Mouse (Mus musculus): ENCODE measurements at regions not wholly inside any gene's neighbourhood (a gene's known extent, or its start where the extent isn't known, plus 50 kb on each side); places are given as distances from the start of the nearest gene placed in this dataset.

DNA sequence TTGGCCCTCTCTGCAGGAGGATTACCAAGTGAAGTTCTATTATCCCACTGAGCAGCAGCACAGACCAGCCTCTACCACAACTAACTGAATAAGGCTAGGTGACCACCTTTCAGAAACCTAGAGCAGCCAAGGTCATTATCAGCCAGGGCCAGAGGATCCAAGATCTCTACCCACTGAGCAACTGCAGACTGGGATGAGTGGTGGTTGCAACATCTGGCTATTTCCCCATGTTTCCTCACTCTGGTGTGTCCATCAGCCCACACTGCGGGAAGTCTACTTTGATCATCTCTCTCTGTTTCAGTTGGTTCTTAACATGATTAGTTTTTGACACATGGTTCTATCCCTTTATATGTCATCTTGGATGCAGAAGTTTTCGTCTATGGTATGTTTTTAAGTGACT lies 157.2 kb downstream of the Cog6 start:
- DNase-seq: no peak

DNA sequence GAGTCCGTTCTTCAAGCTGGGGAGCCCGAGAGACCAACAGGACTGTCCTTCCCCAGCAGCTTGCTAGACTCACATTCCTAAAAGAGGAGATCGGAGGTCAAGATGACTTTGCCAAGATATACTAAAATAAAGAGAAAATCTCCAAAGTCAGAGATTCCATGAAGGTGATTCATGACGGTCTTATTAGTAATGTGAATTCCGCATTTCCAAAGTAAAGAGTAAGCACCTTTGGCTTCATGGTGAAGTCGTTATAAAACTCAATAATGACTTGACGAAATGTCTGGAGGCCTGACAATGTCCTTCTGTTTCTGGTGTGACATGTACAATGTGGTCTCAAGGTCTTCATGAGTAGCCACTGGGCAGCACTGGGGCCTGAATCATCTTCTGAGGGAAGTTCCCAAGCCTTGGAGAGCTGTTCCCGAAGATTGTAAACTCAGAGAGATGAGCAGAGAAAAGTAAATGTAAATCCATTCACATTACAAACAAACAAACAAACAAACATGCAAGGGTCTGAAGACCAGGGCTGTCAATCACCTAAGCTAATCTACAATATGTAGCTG lies 157.7 kb downstream of the Cog6 start:
- DNase-seq: no peak

DNA sequence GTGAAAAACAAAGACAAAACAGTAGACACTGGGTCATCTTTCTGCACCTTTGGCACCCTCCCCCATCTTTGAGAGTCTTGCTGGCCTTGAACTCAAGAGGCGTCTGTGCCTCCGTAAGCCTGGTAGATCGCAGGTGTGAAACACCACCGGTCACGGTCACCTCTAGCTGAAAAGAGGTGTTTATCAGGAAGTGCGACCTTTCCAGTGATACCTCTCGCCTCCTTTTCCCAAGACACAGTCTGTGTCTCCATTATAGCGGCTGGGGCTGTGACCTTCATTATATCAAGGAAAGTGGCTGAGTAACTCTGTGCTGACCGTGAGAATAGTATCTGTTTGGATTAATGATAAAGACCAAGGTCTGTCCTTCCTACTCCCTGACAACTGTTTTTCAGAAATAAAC lies 158.8 kb downstream of the Cog6 start:
- DNase-seq: no peak

GRCm38 (mm10) chr3:52857076-52857475 lies 160.0 kb downstream of the Cog6 start:
- no peak for DNase-seq

DNA sequence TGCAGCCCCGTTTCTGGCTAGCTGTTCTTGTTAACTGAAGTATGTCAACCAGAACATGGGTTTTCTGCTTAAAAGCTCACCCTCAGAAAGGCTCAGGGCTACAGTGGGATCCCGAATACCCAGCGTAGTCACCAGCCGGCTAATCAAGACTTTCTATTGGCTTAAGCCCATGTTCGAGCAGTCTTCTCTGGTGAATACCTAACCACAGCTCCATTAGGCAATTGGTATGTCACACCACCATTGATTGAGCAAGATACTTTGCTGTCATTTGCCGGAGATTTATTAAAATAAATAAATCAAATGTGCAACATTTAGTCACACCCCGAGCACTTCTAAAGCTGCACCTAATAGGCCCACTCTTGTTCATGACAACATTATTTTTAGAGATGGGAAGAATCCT lies 162.5 kb downstream of the Cog6 start:
- no peak for DNase-seq

- DNase-seq: no peak
These were observed 163.9 kb downstream of the Cog6 start for GRCm38 (mm10) chr3:52853126-52853525.

GRCm38 (mm10) chr3:52845166-52845565 lies 171.9 kb downstream of the Cog6 start:
- DNase-seq: no peak

DNA sequence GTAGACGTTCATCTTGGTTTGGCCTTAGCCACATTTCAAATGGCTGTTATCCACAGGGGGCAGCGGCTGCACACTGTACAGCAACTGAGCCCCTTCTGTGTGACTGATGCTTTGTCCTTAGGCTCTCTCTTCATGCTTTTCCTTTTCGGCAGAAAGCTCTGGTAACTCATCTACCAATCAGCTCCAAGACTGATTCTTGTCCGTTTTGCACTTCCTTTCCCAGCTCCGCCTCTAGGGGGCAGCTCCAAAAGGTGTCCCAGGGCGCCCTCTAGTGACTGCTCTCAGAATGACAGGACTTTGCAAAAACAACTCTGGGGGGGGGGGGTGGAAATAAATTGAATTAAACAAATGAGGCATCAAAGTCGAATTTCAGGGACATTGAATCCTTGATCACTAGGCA lies 173.0 kb downstream of the Cog6 start:
- peak; percentile 68 for DNase-seq

DNA sequence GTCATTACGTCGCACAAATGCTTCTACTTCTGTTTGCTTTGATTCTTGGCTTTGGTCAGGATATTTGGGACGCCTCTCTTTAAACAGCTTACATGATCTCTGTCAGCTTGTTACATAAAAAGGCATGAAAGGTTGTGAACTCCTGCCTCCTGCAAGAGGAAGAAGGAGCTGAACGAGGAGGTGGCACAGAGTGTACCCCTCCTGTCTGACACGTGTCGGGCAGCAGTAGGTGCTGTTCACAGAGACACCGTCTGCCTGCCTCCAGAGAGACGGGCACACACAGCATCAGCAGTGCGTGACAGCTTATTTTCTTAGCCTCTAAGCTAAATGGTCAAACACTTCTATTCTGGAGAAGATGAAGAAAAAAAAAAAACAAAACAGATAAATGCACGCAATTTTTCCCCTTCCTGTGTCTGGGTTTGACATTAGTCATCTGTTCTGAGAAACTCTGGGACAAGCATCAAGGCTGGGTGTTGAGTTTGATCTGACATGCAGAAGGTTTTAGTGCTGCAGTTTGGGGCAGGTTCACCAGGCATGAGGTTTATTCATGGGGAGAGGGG lies 174.1 kb downstream of the Cog6 start:
- DNase-seq: no peak

GRCm38 (mm10) chr3:52840160-52840953 lies 176.7 kb downstream of the Cog6 start:
- no peak for DNase-seq

DNA sequence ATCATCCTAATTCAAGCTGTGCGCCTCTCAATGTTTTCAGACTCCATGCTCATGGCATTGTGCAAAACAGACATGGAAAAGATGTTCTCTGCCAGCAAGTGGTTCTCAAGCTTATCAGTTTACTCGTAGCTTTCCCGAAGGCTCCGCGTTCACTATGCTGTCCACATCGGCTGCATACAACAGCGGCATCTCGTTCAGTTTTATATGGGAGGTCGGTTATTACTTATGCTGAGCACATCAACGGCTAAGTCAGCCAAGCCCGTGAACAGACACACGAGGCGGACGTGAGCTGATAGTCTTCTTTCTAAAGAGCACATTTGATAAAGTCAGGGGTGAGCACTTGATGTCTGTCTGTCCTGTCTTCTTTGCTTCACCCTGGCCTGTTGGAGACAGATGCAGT lies 179.0 kb downstream of the Cog6 start:
- DNase-seq: no peak

GRCm38 (mm10) chr3:52837527-52837926 lies 179.5 kb downstream of the Cog6 start:
- DNase-seq: no peak

GRCm38 (mm10) chr3:52836780-52837179 lies 180.3 kb downstream of the Cog6 start:
- DNase-seq: no peak

DNA sequence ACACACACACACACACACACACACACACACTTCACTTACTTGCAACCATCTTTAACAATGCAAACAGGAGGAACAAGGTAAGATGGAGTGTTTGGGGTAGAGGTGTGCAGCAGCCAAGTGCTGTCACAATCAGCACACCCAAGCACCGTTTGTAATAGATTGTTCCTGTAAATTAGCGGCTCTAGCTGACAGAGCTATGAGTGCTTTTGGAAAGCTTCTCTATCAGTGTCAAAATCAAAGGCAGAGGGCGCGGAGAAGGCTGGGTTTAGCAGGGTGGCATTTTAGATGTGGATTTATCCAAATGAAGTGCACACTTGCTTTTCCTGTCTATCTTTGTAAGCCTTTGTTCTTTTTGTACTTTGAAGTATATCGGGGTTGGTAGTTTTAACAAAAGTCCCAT lies 184.6 kb downstream of the Cog6 start:
- no peak for DNase-seq

- DNase-seq: no peak
These were observed 185.1 kb downstream of the Cog6 start for GRCm38 (mm10) chr3:52831986-52832385.

- DNase-seq: no peak
These were observed 186.9 kb downstream of the Cog6 start for GRCm38 (mm10) chr3:52830101-52830500.

DNA sequence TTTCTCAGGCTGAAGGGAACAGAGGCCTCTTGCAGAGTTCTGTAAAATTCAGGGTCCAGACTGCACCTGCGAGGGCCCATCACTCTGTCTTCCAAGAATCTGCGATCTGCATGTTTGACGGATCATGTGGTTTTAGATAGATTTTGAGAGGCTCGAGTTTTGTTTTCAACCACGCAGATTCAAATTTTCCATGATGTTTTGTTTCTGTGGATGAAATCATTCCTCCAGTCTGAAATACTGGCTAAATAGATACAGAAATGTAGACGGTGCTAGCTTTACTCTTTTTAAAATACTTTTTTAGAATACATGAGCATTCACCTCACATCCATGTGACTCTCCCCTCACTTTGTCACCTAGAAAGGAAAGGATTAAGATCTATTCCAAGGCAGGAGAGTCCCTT lies 188.0 kb downstream of the Cog6 start:
- no peak for DNase-seq

- no peak for DNase-seq
These were observed 188.6 kb downstream of the Cog6 start for GRCm38 (mm10) chr3:52828473-52828872.

DNA sequence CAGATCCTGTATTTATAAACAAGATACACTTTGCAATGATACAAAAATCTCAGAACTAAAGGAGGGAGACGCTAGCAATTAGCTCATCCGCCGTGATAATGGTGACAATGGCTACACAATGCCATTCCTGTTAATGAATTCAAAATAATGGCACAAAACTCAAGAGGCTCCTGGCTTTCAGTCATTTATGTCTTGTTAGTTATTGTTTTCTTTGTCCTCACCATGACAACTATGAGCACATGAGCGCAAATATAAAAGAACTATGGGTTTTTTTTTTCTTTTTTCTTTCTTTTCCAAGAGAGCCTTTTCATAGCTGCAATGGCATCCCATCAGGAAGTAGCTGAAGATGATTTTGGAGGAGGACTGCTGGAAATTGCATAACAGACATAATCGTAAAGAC lies 194.2 kb downstream of the Cog6 start:
- no peak for DNase-seq

GRCm38 (mm10) chr3:52821450-52821849 lies 195.6 kb downstream of the Cog6 start:
- no peak for DNase-seq

DNA sequence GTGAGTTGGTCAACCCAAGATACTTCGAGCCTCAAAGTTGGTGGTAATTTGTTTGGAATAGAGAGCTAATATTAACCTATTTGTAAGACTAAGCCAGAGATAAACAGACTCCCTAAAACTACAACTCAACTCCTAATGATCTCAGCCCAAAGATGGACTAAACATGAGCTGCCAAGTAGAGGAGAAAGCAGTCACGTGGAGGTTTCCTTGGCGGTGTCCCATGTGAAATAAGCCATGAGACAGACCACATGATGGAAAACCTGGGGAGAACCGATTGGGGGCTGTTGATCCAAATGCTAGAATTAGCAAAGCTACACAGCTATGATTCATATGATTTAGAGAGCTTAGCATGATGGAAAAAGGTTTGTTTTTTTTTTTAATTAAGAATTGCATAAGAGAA lies 198.6 kb downstream of the Cog6 start:
- no peak for DNase-seq

DNA sequence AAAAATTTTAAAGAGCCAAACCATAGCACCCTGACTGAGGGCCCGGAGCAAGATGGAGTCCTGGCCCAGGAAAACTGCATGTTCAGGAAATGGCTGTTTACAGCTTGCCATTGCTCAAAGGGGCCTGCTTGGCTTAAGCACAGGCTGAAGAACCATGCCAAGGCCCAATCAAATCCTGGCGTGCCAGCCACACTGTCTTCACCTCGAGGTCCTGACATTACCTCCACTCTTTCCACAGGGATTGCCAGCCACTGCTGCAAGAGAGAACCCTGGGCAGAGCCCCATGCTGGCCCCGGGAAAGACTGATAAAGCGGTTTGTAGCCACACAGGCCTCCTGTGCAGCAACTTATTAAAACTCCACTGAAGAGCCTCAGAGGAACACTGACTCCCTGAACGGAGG lies 199.6 kb downstream of the Cog6 start:
- DNase-seq: peak; percentile 35

DNA sequence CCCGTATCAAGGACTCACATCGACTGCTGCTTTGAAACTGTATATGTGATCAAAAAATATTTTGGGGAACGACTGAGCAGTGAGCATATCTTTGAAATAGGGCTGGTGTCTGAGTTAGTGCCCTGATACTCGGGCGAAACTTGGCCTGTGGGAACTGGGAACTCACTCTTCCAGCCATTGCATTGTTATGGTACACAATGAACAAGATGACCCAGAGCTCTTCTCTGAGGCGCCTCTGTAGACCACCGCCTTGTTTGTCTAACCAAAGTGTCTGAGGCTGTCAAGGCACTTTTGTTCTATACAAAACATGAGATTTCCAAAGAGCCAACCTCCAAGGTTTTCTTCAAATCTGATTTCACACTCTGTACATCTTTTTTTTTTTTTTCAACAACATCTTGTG lies 201.5 kb downstream of the Cog6 start:
- no peak for DNase-seq

DNA sequence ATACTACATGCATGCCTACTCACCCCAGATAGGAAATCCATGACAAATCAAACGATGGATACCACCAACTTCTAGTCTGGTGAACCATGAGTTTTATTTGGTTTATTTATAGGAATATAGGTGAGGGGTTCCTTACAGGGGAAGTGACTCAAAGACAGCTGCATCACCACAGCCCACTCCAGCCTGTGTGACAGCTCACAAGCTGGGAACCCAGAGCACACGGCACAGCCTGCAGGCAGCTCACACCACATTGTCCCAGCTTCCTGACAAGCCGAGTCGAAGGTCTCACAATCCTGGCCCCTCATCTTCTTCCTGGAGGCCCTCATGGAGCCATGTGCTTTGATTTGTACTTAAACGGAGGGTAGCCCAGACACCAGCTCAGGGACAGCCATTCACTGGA lies 214.7 kb downstream of the Cog6 start:
- no peak for DNase-seq

Data from gastrocnemius, postnatal 25 days (tissue).